Mouse (Mus musculus): ENCODE measurements at regions not wholly inside any gene's neighbourhood (a gene's known extent, or its start where the extent isn't known, plus 50 kb on each side); places are given as distances from the start of the nearest gene placed in this dataset.
A peak's percentile ranks its signal among the peaks of the same experiment; 100 is the strongest.

DNA sequence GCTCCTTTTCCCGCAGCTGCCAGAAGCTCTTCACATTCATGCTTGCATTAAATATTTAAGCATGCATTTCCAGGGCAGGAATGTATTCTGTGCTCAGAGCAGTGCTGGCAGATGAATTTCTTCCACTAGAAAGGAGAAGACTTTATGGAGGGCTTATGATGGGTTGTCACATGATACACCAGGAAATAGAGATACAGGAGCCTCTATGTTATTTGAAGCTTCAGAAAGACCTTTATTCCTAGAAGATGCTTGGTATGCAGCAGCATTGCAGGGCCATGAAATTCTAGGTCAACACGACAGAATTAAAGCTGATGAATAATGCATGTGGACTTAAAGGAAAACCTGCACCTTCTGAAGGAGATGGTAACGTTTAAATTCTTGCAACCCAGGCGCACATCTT, 212.1 kb downstream of the Adgrg6 start:
- no peak for ATAC-seq (ENCODE audit: low FRiP score, low TSS enrichment)
- WGBS: 59% methylated on average over 4 of the region's 4 CpGs

DNA sequence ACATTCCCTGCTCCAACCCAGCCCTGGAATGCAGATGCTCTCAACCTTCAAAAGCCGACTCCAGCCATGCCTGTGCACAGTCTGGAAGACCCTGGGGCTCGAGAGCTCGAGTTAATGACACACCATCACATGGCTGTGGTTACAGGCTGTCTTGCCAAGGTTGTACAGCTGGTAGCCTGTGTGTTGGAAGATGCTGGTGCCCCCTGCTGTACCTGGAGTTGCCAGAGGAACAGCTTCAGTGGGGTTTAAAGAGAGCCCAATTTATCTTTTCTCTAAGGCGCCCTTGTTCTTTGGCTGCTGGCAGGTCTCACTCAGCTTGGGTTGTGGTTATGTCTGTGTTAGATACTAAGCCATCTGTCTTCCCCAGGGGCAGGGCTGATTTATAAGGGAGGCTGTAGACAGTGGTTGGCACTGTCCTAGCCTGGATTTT, 212.8 kb downstream of the Adgrg6 start:
- DNase-seq (ENCODE audit: low spot score) (no peak), ATAC-seq (ENCODE audit: low FRiP score, low TSS enrichment) (no peak)
- 30% methylated on average over 4 of the region's 4 CpGs for WGBS
- Histone ChIP-seq H3K4me3 (ENCODE audit: low read depth, low read length) (no peak overlapping the region), H3K36me3 (ENCODE audit: control insufficient read depth, insufficient read depth, low read length) (no peaks in the 10 kb centered on the region), H3K27me3 (ENCODE audit: control insufficient read depth, insufficient read depth, low read length) (no peaks in the 10 kb centered on the region), H3K4me1 (replicated peaks; ENCODE audit: control insufficient read depth, insufficient read depth) (no peaks in the 10 kb centered on the region), H3K4me2 (replicated peaks; ENCODE audit: low read depth) (no peak overlapping the region), H3K9ac (ENCODE audit: low read length) (no peak overlapping the region), H3K27ac (replicated peaks) (no peak overlapping the region), H3K9me3 (ENCODE audit: control insufficient read depth, low read length) (no peaks in the 10 kb centered on the region)
- TF ChIP-seq CTCF (IDR thresholded peaks at IDR 0.05; ENCODE audit: low read depth) (peak; percentile 8; the same call in 1 of the 2 replicates), EP300 (optimal IDR thresholded peaks at IDR 0.05) (no peak)

More for the DNA sequence above, 212.1 kb downstream of the Adgrg6 start:
- DNase-seq (ENCODE audit: low spot score): no peak
- no peak overlapping the region for H3K9ac ChIP-seq (ENCODE audit: low read length)
- TF ChIP-seq CTCF (IDR thresholded peaks at IDR 0.05; ENCODE audit: low read depth) (no peak), EP300 (optimal IDR thresholded peaks at IDR 0.05) (no peak)
- H3K27ac ChIP-seq (replicated peaks): no peak overlapping the region
- no peaks in the 10 kb centered on the region for H3K4me1 ChIP-seq (replicated peaks; ENCODE audit: control insufficient read depth, insufficient read depth)
- no peaks in the 10 kb centered on the region for H3K9me3 ChIP-seq (ENCODE audit: control insufficient read depth, low read length)
- no peaks in the 10 kb centered on the region for H3K36me3 ChIP-seq (ENCODE audit: control insufficient read depth, insufficient read depth, low read length)
- H3K4me3 ChIP-seq (ENCODE audit: low read depth, low read length): no peak overlapping the region
- no peak overlapping the region for H3K4me2 ChIP-seq (replicated peaks; ENCODE audit: low read depth)
- no peaks in the 10 kb centered on the region for H3K27me3 ChIP-seq (ENCODE audit: control insufficient read depth, insufficient read depth, low read length)

- TF ChIP-seq EP300 (optimal IDR thresholded peaks at IDR 0.05) (no peak), CTCF (IDR thresholded peaks at IDR 0.05; ENCODE audit: low read depth) (no peak)
- no peaks in the 10 kb centered on the region for H3K9me3 ChIP-seq (ENCODE audit: control insufficient read depth, low read length)
- H3K4me3 ChIP-seq (ENCODE audit: low read depth, low read length): no peak overlapping the region
- no peak overlapping the region for H3K27ac ChIP-seq (replicated peaks)
- no peak overlapping the region for H3K9ac ChIP-seq (ENCODE audit: low read length)
- H3K27me3 ChIP-seq (ENCODE audit: control insufficient read depth, insufficient read depth, low read length): no peaks in the 10 kb centered on the region
- no peak overlapping the region for H3K4me2 ChIP-seq (replicated peaks; ENCODE audit: low read depth)
- no peaks in the 10 kb centered on the region for H3K4me1 ChIP-seq (replicated peaks; ENCODE audit: control insufficient read depth, insufficient read depth)
- no peak for DNase-seq (ENCODE audit: low spot score)
- ATAC-seq (ENCODE audit: low FRiP score, low TSS enrichment): no peak
- 61% methylated on average over 2 of the region's 2 CpGs for WGBS
- no peaks in the 10 kb centered on the region for H3K36me3 ChIP-seq (ENCODE audit: control insufficient read depth, insufficient read depth, low read length)
Observed at GRCm38 (mm10) chr10:14328846-14329245, 216.6 kb downstream of the Adgrg6 start.

- no peaks in the 10 kb centered on the region for H3K36me3 ChIP-seq (ENCODE audit: control insufficient read depth, insufficient read depth, low read length)
- no peak for TF ChIP-seq CTCF (IDR thresholded peaks at IDR 0.05; ENCODE audit: low read depth)
- TF ChIP-seq EP300 (optimal IDR thresholded peaks at IDR 0.05): no peak
- H3K4me3 ChIP-seq (ENCODE audit: low read depth, low read length): no peak overlapping the region
- no peak for DNase-seq (ENCODE audit: low spot score)
- H3K27ac ChIP-seq (replicated peaks): no peak overlapping the region
- no peaks in the 10 kb centered on the region for H3K9me3 ChIP-seq (ENCODE audit: control insufficient read depth, low read length)
- no peaks in the 10 kb centered on the region for H3K4me1 ChIP-seq (replicated peaks; ENCODE audit: control insufficient read depth, insufficient read depth)
- H3K9ac ChIP-seq (ENCODE audit: low read length): no peak overlapping the region
- no peak overlapping the region for H3K4me2 ChIP-seq (replicated peaks; ENCODE audit: low read depth)
- WGBS: 72% methylated on average over 6 of the region's 6 CpGs
- H3K27me3 ChIP-seq (ENCODE audit: control insufficient read depth, insufficient read depth, low read length): no peaks in the 10 kb centered on the region
- ATAC-seq (ENCODE audit: low FRiP score, low TSS enrichment): no peak
Observed at GRCm38 (mm10) chr10:14326229-14326628, 219.2 kb downstream of the Adgrg6 start.

GRCm38 (mm10) chr10:14321503-14321902, 224.0 kb downstream of the Adgrg6 start:
- TF ChIP-seq CTCF (IDR thresholded peaks at IDR 0.05; ENCODE audit: low read depth) (peak; percentile 89), EP300 (optimal IDR thresholded peaks at IDR 0.05) (no peak)
- H3K36me3 ChIP-seq (ENCODE audit: control insufficient read depth, insufficient read depth, low read length): no peaks in the 10 kb centered on the region
- H3K27ac ChIP-seq (replicated peaks): no peak overlapping the region
- no peaks in the 10 kb centered on the region for H3K27me3 ChIP-seq (ENCODE audit: control insufficient read depth, insufficient read depth, low read length)
- no peak overlapping the region for H3K4me2 ChIP-seq (replicated peaks; ENCODE audit: low read depth)
- no peaks in the 10 kb centered on the region for H3K9me3 ChIP-seq (ENCODE audit: control insufficient read depth, low read length)
- no peak overlapping the region for H3K9ac ChIP-seq (ENCODE audit: low read length)
- 2% methylated on average over 4 of the region's 4 CpGs for WGBS
- H3K4me3 ChIP-seq (ENCODE audit: low read depth, low read length): no peak overlapping the region
- DNase-seq (ENCODE audit: low spot score) (peak; percentile 73), ATAC-seq (ENCODE audit: low FRiP score, low TSS enrichment) (no peak)
- no peaks in the 10 kb centered on the region for H3K4me1 ChIP-seq (replicated peaks; ENCODE audit: control insufficient read depth, insufficient read depth)

- no peaks in the 10 kb centered on the region for H3K4me1 ChIP-seq (replicated peaks; ENCODE audit: control insufficient read depth, insufficient read depth)
- no peak overlapping the region for H3K9ac ChIP-seq (ENCODE audit: low read length)
- 76% methylated on average over 7 of the region's 7 CpGs for WGBS
- H3K27ac ChIP-seq (replicated peaks): no peak overlapping the region
- TF ChIP-seq CTCF (IDR thresholded peaks at IDR 0.05; ENCODE audit: low read depth) (no peak), EP300 (optimal IDR thresholded peaks at IDR 0.05) (no peak)
- H3K36me3 ChIP-seq (ENCODE audit: control insufficient read depth, insufficient read depth, low read length): no peaks in the 10 kb centered on the region
- ATAC-seq (ENCODE audit: low FRiP score, low TSS enrichment) (no peak), DNase-seq (ENCODE audit: low spot score) (no peak)
- no peaks in the 10 kb centered on the region for H3K27me3 ChIP-seq (ENCODE audit: control insufficient read depth, insufficient read depth, low read length)
- H3K4me2 ChIP-seq (replicated peaks; ENCODE audit: low read depth): no peak overlapping the region
- no peak overlapping the region for H3K4me3 ChIP-seq (ENCODE audit: low read depth, low read length)
- H3K9me3 ChIP-seq (ENCODE audit: control insufficient read depth, low read length): no peaks in the 10 kb centered on the region
Observed at GRCm38 (mm10) chr10:14315232-14315631, 230.2 kb downstream of the Adgrg6 start.
